Mouse (Mus musculus): Measurements from ENCODE around the gene Fam187b.

Fam187b gene

GRCm38 (mm10) chr7:31017104-31017901, 43.7 kb downstream of the Fam187b start:
- peak; percentile 66 to 69 for DNase-seq

DNA sequence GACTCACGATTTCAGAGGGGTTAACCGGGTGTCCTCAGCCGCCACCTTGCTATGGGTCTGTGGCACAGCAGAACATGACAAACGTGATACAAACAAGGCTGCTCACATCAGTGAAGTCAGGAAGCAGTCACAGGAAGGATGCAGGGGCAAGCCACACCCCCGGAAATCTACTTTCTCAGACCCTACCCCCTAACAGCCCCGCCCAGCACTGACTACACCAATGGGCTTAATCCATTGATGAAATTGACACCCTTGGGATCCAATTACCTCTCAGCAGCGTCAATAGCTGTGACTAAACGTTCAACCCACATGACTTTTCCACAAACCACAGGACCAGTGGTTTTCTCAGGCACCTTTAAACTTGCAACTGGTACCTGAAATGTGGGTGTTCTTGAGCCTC, 55.0 kb downstream of the Fam187b start:
- no peak for DNase-seq

DNA sequence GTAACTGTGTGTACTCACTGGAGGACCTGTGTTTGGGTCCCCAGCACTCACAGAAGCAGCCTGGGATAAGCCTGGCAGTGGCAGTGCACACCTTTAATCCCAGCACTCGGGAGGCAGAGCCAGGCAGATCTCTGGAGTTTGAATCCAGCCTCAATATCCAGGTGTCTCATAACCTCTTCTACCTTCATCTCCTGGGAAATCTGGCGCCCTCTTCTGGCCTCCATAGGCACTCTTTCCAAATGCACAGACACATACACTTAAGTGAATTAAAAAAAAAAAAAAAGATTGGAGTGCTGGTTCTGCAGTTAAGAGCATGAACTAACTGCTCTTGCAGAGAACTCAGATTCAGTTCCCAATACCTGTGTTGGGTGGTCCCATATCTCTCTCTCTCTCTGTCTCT, 57.1 kb downstream of the Fam187b start:
- no peak for DNase-seq

DNA sequence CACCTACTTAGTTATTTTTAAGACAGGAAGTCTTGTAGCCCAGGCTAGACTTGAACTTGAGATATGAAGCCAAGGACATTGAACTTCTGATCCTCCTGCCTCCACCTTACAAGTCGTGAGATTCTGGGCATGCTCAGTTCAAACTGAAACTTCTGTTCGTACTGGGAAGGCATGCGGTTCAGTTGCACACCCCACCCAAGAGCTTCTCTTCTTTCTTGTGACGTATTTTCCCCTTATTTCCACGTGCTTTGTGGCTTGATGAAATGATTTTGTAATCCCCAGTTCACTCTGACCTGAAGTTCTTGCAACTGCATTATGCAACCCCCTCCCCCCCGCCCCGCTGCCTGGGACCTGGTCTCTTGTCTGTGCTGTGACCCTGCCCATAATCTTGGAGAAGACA, 58.1 kb downstream of the Fam187b start:
- DNase-seq: no peak

- DNase-seq: no peak
Observed at GRCm38 (mm10) chr7:31033409-31034165, 60.0 kb downstream of the Fam187b start.

DNA sequence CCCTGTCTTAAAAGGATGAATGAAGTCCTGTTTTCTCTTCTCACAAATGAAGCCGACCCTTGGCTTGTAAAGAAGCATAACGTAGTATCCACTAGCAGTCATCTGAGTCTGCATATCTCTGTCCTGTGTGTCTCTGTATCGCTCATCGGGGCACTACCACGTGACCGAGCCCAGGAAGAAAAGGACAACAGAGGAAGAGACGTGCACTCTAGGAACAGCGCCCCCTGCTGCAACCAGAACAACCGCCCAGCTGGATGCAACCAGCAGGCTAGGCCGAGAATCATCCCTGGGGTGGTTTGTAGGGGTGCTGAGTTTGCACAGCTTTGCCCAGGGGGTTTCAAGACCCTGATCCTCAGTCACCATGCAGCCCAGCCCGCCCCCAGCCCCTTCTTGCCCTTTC, 61.2 kb downstream of the Fam187b start:
- DNase-seq: peak in 1 of 2 experiments; percentile 31

DNA sequence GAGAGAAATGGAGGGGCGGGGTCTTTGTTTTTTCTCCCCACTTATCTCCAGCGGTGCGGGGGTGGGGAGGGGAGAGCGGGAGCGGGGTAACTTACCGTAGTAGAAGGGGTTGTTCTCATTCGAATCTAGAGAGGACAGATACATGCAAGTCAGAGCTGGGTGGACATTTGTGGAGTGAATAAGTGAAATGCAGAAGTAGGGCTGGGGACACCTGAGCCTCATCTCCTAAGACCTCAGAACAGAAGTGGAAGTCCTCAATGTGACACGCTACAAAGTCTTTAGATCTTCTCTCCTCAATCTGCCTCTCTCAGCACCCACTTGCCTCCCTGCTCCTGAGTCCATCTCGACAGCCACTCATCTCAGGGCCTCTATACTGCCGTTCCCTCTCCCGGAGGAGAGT, 61.7 kb downstream of the Fam187b start:
- no peak for DNase-seq

DNA sequence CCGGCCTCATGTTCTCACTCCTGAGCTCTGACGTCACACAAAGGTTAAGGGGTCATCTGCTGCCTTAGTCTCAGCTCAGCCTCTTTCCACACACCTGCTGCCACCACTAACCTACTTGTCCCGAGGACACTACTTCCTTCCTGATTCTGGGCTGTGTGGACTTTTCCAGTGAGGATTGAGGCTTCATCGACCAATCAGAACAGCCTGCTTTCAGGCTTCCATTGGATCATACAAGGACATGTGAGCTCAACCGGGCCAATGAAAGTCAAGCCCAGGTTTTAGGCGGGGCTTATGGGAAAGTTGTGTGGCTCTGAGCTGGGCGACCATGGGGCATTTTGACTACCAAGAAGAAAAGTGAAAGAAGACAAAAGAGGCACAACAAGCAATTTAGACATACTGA, 63.3 kb downstream of the Fam187b start:
- no peak for DNase-seq

GRCm38 (mm10) chr7:31037675-31038074, 64.1 kb downstream of the Fam187b start:
- no peak for DNase-seq

- no peak for DNase-seq
Observed at GRCm38 (mm10) chr7:31039011-31039410, 65.4 kb downstream of the Fam187b start.
